Mouse (Mus musculus): ENCODE data around the gene Arfgef3.
A peak's percentile ranks its signal among the peaks of the same experiment; 100 is the strongest.

- no peak for TF ChIP-seq POLR2A (IDR thresholded peaks at IDR 0.05; ENCODE audit: borderline replicate concordance, extremely low read depth, insufficient read depth, insufficient read length, poor library complexity, severe bottlenecking)
- TF ChIP-seq CTCF (IDR thresholded peaks at IDR 0.05; ENCODE audit: borderline replicate concordance, extremely low read depth, insufficient read depth, insufficient read length) = 0 out of 2 replicates have a peak, but pooled peaks have one; percentile 0
These were observed at the start of gene Arfgef3 for GRCm38 (mm10) chr10:18743286-18744142.

All from brain, embryonic 14.5 days (tissue).